Mouse (Mus musculus) lung, embryonic 15.5 days (tissue): ENCODE measurements around the gene Ywhah. TPM values are rescaled to one million over a fixed set of nuclear protein-coding genes. Genes with fewer than 3 reads are reported as not detected.
"Not testable (repeated sequence)": the region's sequence is repeated elsewhere in the genome, so short reads cannot be mapped to it uniquely, and the experiment has no call there.

ENCODE experiments used
- ATAC-seq: fragments of 200-750 bp; cut with Nextera tagmentation; 2 replicates; pipeline ENCODE4 v1.8.0; 2017; ENCODE audit warnings: moderate number of reproducible peaks, borderline replicate concordance; ENCODE audit not compliant: low FRiP score, low TSS enrichment; ENCODE audit errors: extremely low read depth
- H3K27ac ChIP-seq: fragments of 300-500 bp; sonication (generic); 2 replicates; pipeline ENCODE4 v1.5.1; 2015; ENCODE audit warnings: moderate library complexity, mild to moderate bottlenecking, inconsistent platforms
- H3K27me3 ChIP-seq: fragments of 300-500 bp; sonication (generic); 2 replicates; pipeline ENCODE4 v1.6.1; 2015; ENCODE audit warnings: inconsistent platforms
- H3K36me3 ChIP-seq: fragments of 300-500 bp; sonication (generic); 2 replicates; pipeline ENCODE4 v1.6.1; 2015; ENCODE audit warnings: inconsistent platforms
- H3K4me1 ChIP-seq: fragments of 300-500 bp; sonication (generic); 2 replicates; pipeline ENCODE4 v1.6.1; 2015; ENCODE audit warnings: inconsistent platforms
- H3K4me2 ChIP-seq: fragments of 300-500 bp; sonication (generic); 2 replicates; pipeline ENCODE4 v1.6.1; 2015; ENCODE audit warnings: inconsistent platforms, mild to moderate bottlenecking, moderate library complexity
- H3K4me3 ChIP-seq: fragments of 300-500 bp; sonication (generic); 2 replicates; pipeline ENCODE4 v1.5.1; 2015; ENCODE audit warnings: mild to moderate bottlenecking, inconsistent platforms
- H3K9ac ChIP-seq: fragments of 300-500 bp; sonication (generic); 2 replicates; pipeline ENCODE4 v1.6.1; 2015; ENCODE audit warnings: inconsistent platforms
- H3K9me3 ChIP-seq: fragments of 300-500 bp; sonication (generic); 2 replicates; pipeline ENCODE4 v1.6.1; 2016; ENCODE audit warnings: inconsistent platforms
- WGBS: fragments of 180-500 bp; shearing (Covaris S2); methylation state at CpG from one replicate; pipeline ENCODE4 v1.1.7; 2015; 5-methylcytosine and 5-hydroxymethylcytosine counted together
- polyA plus RNA-seq: library from polyadenylated mRNA; unstranded; fragments of >200 nt; fragmentation: Nextera tagmentation; extraction: Ambion mirVana; gene quantifications from 2 replicates; pipeline ENCODE4 v1.2.1, GENCODE M21; 2015

Gene Ywhah
- polyA plus RNA-seq, 1 experiment from 2014 or later: 455 TPM

GRCm38 (mm10) chr5:33015579-33015978 is 3.0 kb upstream of the Ywhah start:
- Histone ChIP-seq H3K36me3 (no peaks in the 10 kb centered on the region), H3K9me3 (no peaks in the 10 kb centered on the region), H3K4me1 (peaks cover 14% of the 10 kb centered on the region), H3K9ac (no peak overlapping the region), H3K4me3 (no peak overlapping the region), H3K4me2 (no peak overlapping the region), H3K27me3 (no peaks in the 10 kb centered on the region), H3K27ac (no peak overlapping the region)
- ATAC-seq: no peak
- WGBS: 56% methylated on average over 5 of the region's 5 CpGs

- peaks cover 25% of the 10 kb centered on the region for H3K4me1 ChIP-seq
- no peaks in the 10 kb centered on the region for H3K36me3 ChIP-seq
- peak; percentile 63 for ATAC-seq
- H3K9ac ChIP-seq: peak overlapping the region; percentile 62
- H3K27ac ChIP-seq: peak overlapping the region; percentile 87
- H3K9me3 ChIP-seq: no peaks in the 10 kb centered on the region
- H3K27me3 ChIP-seq: no peaks in the 10 kb centered on the region
- WGBS: 4% methylated on average over 15 of the region's 15 CpGs
- peak overlapping the region; percentile 77 for H3K4me2 ChIP-seq
- peak overlapping the region; percentile 80 for H3K4me3 ChIP-seq
Measured at GRCm38 (mm10) chr5:33018189-33018560, 441 bp upstream of the Ywhah start.

GRCm38 (mm10) chr5:33019426-33019821 is 808 bp downstream of the Ywhah start:
- no peak for ATAC-seq
- Histone ChIP-seq H3K27ac (peak overlapping the region; percentile 100), H3K9ac (peak overlapping the region; percentile 92), H3K4me3 (peak overlapping the region; percentile 80), H3K4me2 (peak overlapping the region; percentile 61), H3K4me1 (peaks cover 29% of the 10 kb centered on the region), H3K36me3 (peaks cover 10% of the 10 kb centered on the region), H3K27me3 (no peaks in the 10 kb centered on the region), H3K9me3 (no peaks in the 10 kb centered on the region)
- under 1% methylated on average over 12 of the region's 12 CpGs for WGBS

GRCm38 (mm10) chr5:33021622-33022021 is 3.0 kb downstream of the Ywhah start:
- no peak for ATAC-seq
- peaks cover 29% of the 10 kb centered on the region for H3K4me1 ChIP-seq
- 0 out of 2 replicates have a peak overlapping the region, but pooled peaks have one; percentile 2 for H3K4me2 ChIP-seq
- H3K27me3 ChIP-seq: no peaks in the 10 kb centered on the region
- WGBS: 84% methylated on average over 2 of the region's 2 CpGs
- H3K4me3 ChIP-seq: no peak overlapping the region
- H3K9me3 ChIP-seq: no peaks in the 10 kb centered on the region
- H3K9ac ChIP-seq: no peak overlapping the region
- H3K36me3 ChIP-seq: peaks cover 26% of the 10 kb centered on the region
- no peak overlapping the region for H3K27ac ChIP-seq

GRCm38 (mm10) chr5:33023337-33023736 is 4.7 kb downstream of the Ywhah start:
- no peak overlapping the region for H3K27ac ChIP-seq
- no peaks in the 10 kb centered on the region for H3K27me3 ChIP-seq
- no peak overlapping the region for H3K9ac ChIP-seq
- H3K36me3 ChIP-seq: peaks cover 32% of the 10 kb centered on the region
- ATAC-seq: no peak
- no peak overlapping the region for H3K4me3 ChIP-seq
- peaks cover 23% of the 10 kb centered on the region for H3K4me1 ChIP-seq
- no peaks in the 10 kb centered on the region for H3K9me3 ChIP-seq
- no peak overlapping the region for H3K4me2 ChIP-seq
- 90% methylated on average over 4 of the region's 4 CpGs for WGBS

GRCm38 (mm10) chr5:33024474-33024873 is 5.9 kb downstream of the Ywhah start:
- H3K27ac ChIP-seq: no peak overlapping the region
- H3K27me3 ChIP-seq: no peaks in the 10 kb centered on the region
- 47% methylated on average over 5 of the region's 5 CpGs for WGBS
- no peak overlapping the region for H3K4me3 ChIP-seq
- H3K9me3 ChIP-seq: no peaks in the 10 kb centered on the region
- H3K4me1 ChIP-seq: peaks cover 23% of the 10 kb centered on the region
- no peak for ATAC-seq
- H3K9ac ChIP-seq: no peak overlapping the region
- peaks cover 38% of the 10 kb centered on the region for H3K36me3 ChIP-seq
- no peak overlapping the region for H3K4me2 ChIP-seq

- Histone ChIP-seq H3K27ac (no peak overlapping the region), H3K4me3 (no peak overlapping the region), H3K27me3 (no peaks in the 10 kb centered on the region), H3K4me2 (no peak overlapping the region), H3K9ac (no peak overlapping the region), H3K36me3 (peaks cover 34% of the 10 kb centered on the region), H3K4me1 (0 out of 2 replicates have a peak, but pooled peaks cover 4% of the 10 kb centered on the region), H3K9me3 (no peaks in the 10 kb centered on the region)
- WGBS: 63% methylated on average over 2 of the region's 2 CpGs
- ATAC-seq: no peak
Measured at GRCm38 (mm10) chr5:33028656-33029055, 10.0 kb downstream of the Ywhah start.

GRCm38 (mm10) chr5:33030425-33031175 is 12.0 kb downstream of the Ywhah start:
- no peaks in the 10 kb centered on the region for H3K4me1 ChIP-seq
- peaks cover 21% of the 10 kb centered on the region for H3K36me3 ChIP-seq
- no peaks in the 10 kb centered on the region for H3K9me3 ChIP-seq
- no peak overlapping the region for H3K27ac ChIP-seq
- no peaks in the 10 kb centered on the region for H3K27me3 ChIP-seq
- 53% methylated on average over 4 of the region's 4 CpGs for WGBS
- H3K4me2 ChIP-seq: no peak overlapping the region
- ATAC-seq: no peak
- no peak overlapping the region for H3K4me3 ChIP-seq
- H3K9ac ChIP-seq: no peak overlapping the region

- H3K27ac ChIP-seq: no peak overlapping the region
- H3K9ac ChIP-seq: no peak overlapping the region
- no peak for ATAC-seq
- 79% methylated on average over 10 of the region's 10 CpGs for WGBS
- no peaks in the 10 kb centered on the region for H3K9me3 ChIP-seq
- no peak overlapping the region for H3K4me3 ChIP-seq
- H3K4me2 ChIP-seq: no peak overlapping the region
- H3K36me3 ChIP-seq: peaks cover 12% of the 10 kb centered on the region
- H3K4me1 ChIP-seq: no peaks in the 10 kb centered on the region
- no peaks in the 10 kb centered on the region for H3K27me3 ChIP-seq
Measured at GRCm38 (mm10) chr5:33032036-33032773, 13.6 kb downstream of the Ywhah start.

- Histone ChIP-seq H3K4me2 (no peak overlapping the region), H3K9me3 (no peaks in the 10 kb centered on the region), H3K27ac (no peak overlapping the region), H3K4me3 (no peak overlapping the region), H3K27me3 (no peaks in the 10 kb centered on the region), H3K4me1 (no peaks in the 10 kb centered on the region), H3K36me3 (peaks cover 8% of the 10 kb centered on the region), H3K9ac (no peak overlapping the region)
- WGBS: 0% methylated on average over 4 of the region's 4 CpGs
- peak; percentile 67; the same call in 1 of the 2 replicates for ATAC-seq
Measured at GRCm38 (mm10) chr5:33033121-33033520, 14.5 kb downstream of the Ywhah start.

GRCm38 (mm10) chr5:33033633-33034032 is 15.0 kb downstream of the Ywhah start:
- not testable (repeated sequence) for H3K4me1 ChIP-seq, H3K4me3 ChIP-seq, H3K27ac ChIP-seq, H3K9ac ChIP-seq, ATAC-seq, H3K4me2 ChIP-seq, H3K36me3 ChIP-seq, H3K9me3 ChIP-seq, H3K27me3 ChIP-seq
- 38% methylated on average over 8 of the region's 8 CpGs for WGBS

- H3K9ac ChIP-seq: no peak overlapping the region
- no peaks in the 10 kb centered on the region for H3K4me1 ChIP-seq
- no peak overlapping the region for H3K4me2 ChIP-seq
- WGBS: 18% methylated on average over 7 of the region's 7 CpGs
- no peaks in the 10 kb centered on the region for H3K9me3 ChIP-seq
- peak; percentile 19; the same call in 1 of the 2 replicates for ATAC-seq
- H3K27ac ChIP-seq: no peak overlapping the region
- H3K4me3 ChIP-seq: no peak overlapping the region
- no peaks in the 10 kb centered on the region; the same call in 1 of the 2 replicates for H3K36me3 ChIP-seq
- no peaks in the 10 kb centered on the region for H3K27me3 ChIP-seq
Measured at GRCm38 (mm10) chr5:33034100-33034499, 15.5 kb downstream of the Ywhah start.
